Mouse (Mus musculus): ENCODE measurements around the gene Mmrn1. TPM values are rescaled to one million over a fixed set of nuclear protein-coding genes. Genes with fewer than 3 reads are reported as not detected.

Gene Mmrn1
- total RNA-seq, 1 experiment: not detected

DNA sequence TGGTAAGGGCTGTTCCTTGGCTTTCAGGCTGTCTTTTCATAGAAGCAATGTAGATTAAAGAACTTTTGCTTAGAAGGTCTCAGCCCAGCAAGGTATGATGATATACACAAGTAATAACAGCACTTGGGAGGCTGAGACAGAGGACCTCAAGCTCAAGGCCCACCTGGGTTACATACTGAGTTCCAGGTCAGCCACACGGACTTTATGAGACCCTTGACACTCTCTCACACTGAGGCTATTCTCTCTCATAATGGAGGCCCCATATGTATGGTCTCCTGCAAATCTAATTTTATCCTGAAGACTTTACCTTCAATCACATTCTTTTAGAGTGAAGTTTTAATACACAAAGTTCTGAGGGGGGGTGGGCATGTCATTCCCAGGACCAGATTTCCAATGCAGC, 71.6 kb downstream of the Mmrn1 start:
- in situ Hi-C loops (cut with MboI; ENCODE audit: low sequenced_read_pairs in 2 of 2, unreplicated experiment in 2 of 2): loop anchor here in 1 of 2 experiments (25.0 kb wide), 1 partner anchor 291 kb away; no protein-coding TSS in a partner anchor
- Histone ChIP-seq H3K9me3 (ENCODE audit: control insufficient read depth, insufficient read depth, low read depth, low read length) (no peaks in the 10 kb centered on the region), H3K9ac (ENCODE audit: insufficient read depth, low read depth, low read length, poor library complexity, severe bottlenecking) (no peak overlapping the region), H3K4me3 (ENCODE audit: insufficient read depth in 1 of 2, low read depth in 1 of 2, low read length in 2 of 2, poor library complexity in 1 of 2, severe bottlenecking in 1 of 2) (no peak overlapping the region), H3K36me3 (ENCODE audit: control insufficient read depth, insufficient read depth, low read length, poor library complexity, severe bottlenecking) (no peaks in the 10 kb centered on the region), H3K27ac (ENCODE audit: insufficient read depth, low read depth, low read length, poor library complexity, severe bottlenecking) (no peak overlapping the region), H3K4me1 (ENCODE audit: control insufficient read depth in 2 of 2, insufficient read depth in 2 of 2, low read length in 2 of 2, poor library complexity in 1 of 2) (peaks cover 8 to 15% of the 10 kb centered on the region in 2 experiments; a peak in 2 of 4 replicates)
- no peak for DNase-seq (ENCODE audit: low read depth, low spot score)
- TF ChIP-seq HCFC1 (IDR thresholded peaks at IDR 0.05; ENCODE audit: borderline replicate concordance, insufficient read depth, low read length) (no peak), CHD2 (IDR thresholded peaks at IDR 0.05; ENCODE audit: low read depth, low read length) (no peak)

DNA sequence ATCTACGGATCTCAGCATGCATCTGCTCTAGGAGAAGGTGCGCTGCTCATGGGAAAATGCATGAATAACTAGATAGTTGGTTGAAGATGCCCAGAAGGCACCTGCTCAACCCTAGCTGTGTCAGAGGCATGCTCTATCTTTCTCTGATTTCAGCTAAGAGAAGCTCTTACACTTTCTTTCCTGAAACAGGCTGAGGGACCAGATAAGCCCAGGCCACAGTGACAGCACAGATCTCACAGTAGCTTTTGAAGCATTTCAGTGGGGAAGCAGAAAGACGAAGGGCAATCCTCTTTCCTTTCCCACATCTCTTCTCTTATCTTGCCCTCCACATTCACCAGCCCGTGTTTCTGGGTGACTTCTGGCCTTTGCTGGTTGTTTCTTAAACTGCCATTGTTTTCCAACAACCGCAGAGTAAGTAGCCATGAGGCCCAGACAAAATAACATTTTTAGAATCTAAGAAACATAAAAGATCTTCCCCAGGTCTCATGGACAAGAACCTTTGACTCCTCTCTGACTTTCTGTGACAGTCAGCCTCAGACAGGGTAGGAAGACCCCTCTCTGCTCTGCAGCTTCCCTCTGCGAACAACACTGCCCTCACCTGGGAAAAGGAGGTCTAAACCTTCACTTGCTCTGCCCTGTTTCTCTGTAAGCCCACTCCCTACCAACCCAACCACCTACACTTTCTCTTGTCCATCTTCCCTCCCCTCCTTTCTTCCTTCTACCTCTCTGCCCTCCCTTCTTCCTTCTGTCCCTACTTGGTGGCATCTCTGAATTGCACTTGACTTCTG, 76.4 kb downstream of the Mmrn1 start:
- no peak for TF ChIP-seq CHD2 (IDR thresholded peaks at IDR 0.05; ENCODE audit: low read depth, low read length)
- no peak for TF ChIP-seq ZC3H11A (IDR thresholded peaks at IDR 0.05; ENCODE audit: borderline replicate concordance, low read depth, low read length)
- no peak for TF ChIP-seq MAFK (IDR thresholded peaks at IDR 0.05; ENCODE audit: insufficient read depth, low read depth, low read length)
- no peak for TF ChIP-seq ZNF384 (IDR thresholded peaks at IDR 0.05; ENCODE audit: low read depth, low read length)
- TF ChIP-seq HCFC1 (IDR thresholded peaks at IDR 0.05; ENCODE audit: borderline replicate concordance, insufficient read depth, low read length): no peak
- in situ Hi-C loops (cut with MboI; ENCODE audit: low sequenced_read_pairs in 2 of 2, unreplicated experiment in 2 of 2): no loop called here

DNA sequence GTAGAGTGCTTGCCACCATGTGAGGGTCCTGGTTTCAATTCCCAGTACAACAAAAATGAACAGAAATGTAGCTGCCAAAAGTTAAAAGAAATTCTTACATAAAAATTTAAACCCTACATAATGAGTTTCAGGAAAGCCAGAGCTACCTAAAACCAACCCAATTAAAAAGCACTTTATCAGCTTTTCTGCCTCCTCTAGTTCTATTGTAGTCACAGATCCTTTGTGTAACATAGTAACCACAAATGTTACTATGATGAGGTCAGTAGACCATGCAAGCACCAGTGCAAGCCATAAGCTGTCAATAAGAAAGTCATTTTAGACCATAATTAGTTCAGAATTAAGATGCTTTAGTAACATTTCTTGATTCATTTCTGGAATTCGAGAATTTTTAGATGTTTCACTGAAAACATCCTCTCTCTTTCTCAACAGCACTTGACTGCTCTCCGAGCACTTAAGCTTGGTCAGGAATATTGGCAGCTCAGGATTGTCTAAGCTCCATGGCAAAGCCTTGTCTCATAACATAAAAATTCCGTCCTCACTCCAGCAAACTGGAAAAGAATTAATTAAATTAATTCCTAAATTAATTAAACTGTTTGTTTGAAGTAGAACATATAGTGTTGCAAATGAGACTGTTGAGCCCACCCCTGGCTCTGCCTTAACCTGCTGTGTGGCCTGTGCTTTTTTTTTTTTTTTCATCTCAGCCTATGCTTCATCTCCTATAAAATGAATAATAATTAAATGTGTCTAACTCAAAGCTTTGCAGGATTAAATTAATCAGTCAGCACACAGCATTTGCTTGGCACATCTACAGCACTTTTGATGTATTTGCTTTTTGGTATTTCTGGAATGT, 79.4 kb downstream of the Mmrn1 start:
- Histone ChIP-seq H3K9me3 (ENCODE audit: control insufficient read depth, insufficient read depth, low read depth, low read length) (no peaks in the 10 kb centered on the region), H3K9ac (ENCODE audit: insufficient read depth, low read depth, low read length, poor library complexity, severe bottlenecking) (no peak overlapping the region), H3K4me3 (ENCODE audit: insufficient read depth in 1 of 2, low read depth in 1 of 2, low read length in 2 of 2, poor library complexity in 1 of 2, severe bottlenecking in 1 of 2) (no peak overlapping the region), H3K36me3 (ENCODE audit: control insufficient read depth, insufficient read depth, low read length, poor library complexity, severe bottlenecking) (no peaks in the 10 kb centered on the region), H3K27ac (ENCODE audit: insufficient read depth, low read depth, low read length, poor library complexity, severe bottlenecking) (no peak overlapping the region), H3K4me1 (ENCODE audit: control insufficient read depth in 2 of 2, insufficient read depth in 2 of 2, low read length in 2 of 2, poor library complexity in 1 of 2) (no peaks in the 10 kb centered on the region)
- DNase-seq (ENCODE audit: low read depth, low spot score): no peak
- in situ Hi-C loops (cut with MboI; ENCODE audit: low sequenced_read_pairs in 2 of 2, unreplicated experiment in 2 of 2): no loop called here
- no peak for TF ChIP-seq HCFC1 (IDR thresholded peaks at IDR 0.05; ENCODE audit: borderline replicate concordance, insufficient read depth, low read length)
- no peak for TF ChIP-seq ZC3H11A (IDR thresholded peaks at IDR 0.05; ENCODE audit: borderline replicate concordance, low read depth, low read length)
- TF ChIP-seq CHD2 (IDR thresholded peaks at IDR 0.05; ENCODE audit: low read depth, low read length): no peak
- TF ChIP-seq MAFK (IDR thresholded peaks at IDR 0.05; ENCODE audit: insufficient read depth, low read depth, low read length): no peak
- no peak for TF ChIP-seq ZNF384 (IDR thresholded peaks at IDR 0.05; ENCODE audit: low read depth, low read length)

More for the DNA sequence above, 76.4 kb downstream of the Mmrn1 start:
- H3K9ac ChIP-seq (ENCODE audit: insufficient read depth, low read depth, low read length, poor library complexity, severe bottlenecking): no peak overlapping the region
- no peak overlapping the region for H3K27ac ChIP-seq (ENCODE audit: insufficient read depth, low read depth, low read length, poor library complexity, severe bottlenecking)
- H3K4me1 ChIP-seq (ENCODE audit: control insufficient read depth in 2 of 2, insufficient read depth in 2 of 2, low read length in 2 of 2, poor library complexity in 1 of 2): peaks cover 0 to 2% of the 10 kb centered on the region in 2 experiments; a peak in 1 of 4 replicates
- no peaks in the 10 kb centered on the region for H3K36me3 ChIP-seq (ENCODE audit: control insufficient read depth, insufficient read depth, low read length, poor library complexity, severe bottlenecking)
- no peak for DNase-seq (ENCODE audit: low read depth, low spot score)
- no peaks in the 10 kb centered on the region for H3K9me3 ChIP-seq (ENCODE audit: control insufficient read depth, insufficient read depth, low read depth, low read length)
- H3K4me3 ChIP-seq (ENCODE audit: insufficient read depth in 1 of 2, low read depth in 1 of 2, low read length in 2 of 2, poor library complexity in 1 of 2, severe bottlenecking in 1 of 2): no peak overlapping the region

DNA sequence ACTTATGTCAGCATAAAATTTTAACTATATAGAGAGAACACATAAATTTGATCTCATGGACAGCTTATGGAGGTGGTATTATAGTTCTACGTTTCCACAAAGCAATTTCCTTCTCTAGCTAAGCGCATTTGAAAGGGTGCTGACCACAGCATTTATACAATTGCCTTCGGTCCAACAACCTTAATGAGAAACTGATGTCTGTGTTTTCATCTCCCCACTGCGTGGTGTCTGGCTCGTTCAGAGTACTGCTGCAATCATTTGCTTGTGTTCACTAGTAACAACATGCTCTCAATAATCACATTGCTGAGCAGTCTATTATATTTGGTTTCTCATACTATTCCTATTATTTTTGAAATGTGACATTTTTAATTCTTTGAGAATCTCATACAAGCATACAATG, 89.0 kb downstream of the Mmrn1 start:
- H3K4me1 ChIP-seq (ENCODE audit: control insufficient read depth in 2 of 2, insufficient read depth in 2 of 2, low read length in 2 of 2, poor library complexity in 1 of 2): no peaks in the 10 kb centered on the region
- no peak overlapping the region for H3K9ac ChIP-seq (ENCODE audit: insufficient read depth, low read depth, low read length, poor library complexity, severe bottlenecking)
- in situ Hi-C loops (cut with MboI; ENCODE audit: low sequenced_read_pairs in 2 of 2, unreplicated experiment in 2 of 2): no loop called here
- DNase-seq (ENCODE audit: low read depth, low spot score): no peak
- no peak overlapping the region for H3K4me3 ChIP-seq (ENCODE audit: insufficient read depth in 1 of 2, low read depth in 1 of 2, low read length in 2 of 2, poor library complexity in 1 of 2, severe bottlenecking in 1 of 2)
- TF ChIP-seq HCFC1 (IDR thresholded peaks at IDR 0.05; ENCODE audit: borderline replicate concordance, insufficient read depth, low read length) (no peak), ZNF384 (IDR thresholded peaks at IDR 0.05; ENCODE audit: low read depth, low read length) (no peak), MAFK (IDR thresholded peaks at IDR 0.05; ENCODE audit: insufficient read depth, low read depth, low read length) (no peak), CHD2 (IDR thresholded peaks at IDR 0.05; ENCODE audit: low read depth, low read length) (no peak), ZC3H11A (IDR thresholded peaks at IDR 0.05; ENCODE audit: borderline replicate concordance, low read depth, low read length) (no peak)
- H3K36me3 ChIP-seq (ENCODE audit: control insufficient read depth, insufficient read depth, low read length, poor library complexity, severe bottlenecking): no peaks in the 10 kb centered on the region
- H3K27ac ChIP-seq (ENCODE audit: insufficient read depth, low read depth, low read length, poor library complexity, severe bottlenecking): no peak overlapping the region
- no peaks in the 10 kb centered on the region for H3K9me3 ChIP-seq (ENCODE audit: control insufficient read depth, insufficient read depth, low read depth, low read length)
